In the genomic region with DNA sequence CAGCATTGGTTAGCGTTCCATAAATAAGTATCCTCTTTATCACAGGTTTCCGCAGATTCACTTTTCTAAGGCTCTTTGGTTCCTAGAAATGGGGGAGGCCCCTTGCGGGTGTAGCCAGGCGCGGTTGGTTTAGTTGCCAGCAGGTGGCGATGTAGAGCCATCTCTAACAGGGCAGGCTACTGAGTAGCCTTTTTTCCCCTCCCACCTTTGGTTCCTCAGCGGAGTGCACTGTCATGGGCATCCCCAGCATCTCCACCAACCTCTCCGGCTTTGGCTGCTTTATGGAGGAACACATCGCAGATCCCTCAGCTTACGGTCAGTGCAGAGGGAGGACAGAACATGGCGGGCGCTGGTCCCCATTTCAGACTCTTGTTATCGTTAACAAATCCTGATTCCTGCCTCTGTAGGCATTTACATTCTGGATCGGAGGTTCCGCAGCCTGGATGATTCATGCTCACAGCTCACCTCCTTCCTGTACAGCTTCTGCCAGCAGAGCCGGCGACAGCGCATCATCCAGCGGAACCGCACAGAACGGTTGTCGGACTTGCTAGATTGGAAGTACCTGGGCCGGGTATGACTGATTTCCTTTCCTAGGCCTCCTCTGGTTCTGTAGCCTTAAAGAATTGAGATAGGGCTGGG, we compare ENCODE assay signal across 1 mouse cellular context.
TF ChIP-seq lines count a peak whose summit lies in the region.

No protein-coding gene starts in this region.

TF ChIP-seq in MEL, 35 proteins besides CTCF, POLR2A, EP300 and RAD21:
- TF ChIP-seq SIN3A (IDR thresholded peaks at IDR 0.05; ENCODE audit: low read length): peak; percentile 30; the same call in 1 of the 2 replicates
- TF ChIP-seq HCFC1 (IDR thresholded peaks at IDR 0.05; ENCODE audit: low read depth, low read length): no peak
- TF ChIP-seq USF1 (IDR thresholded peaks at IDR 0.05; ENCODE audit: low read depth, low read length): no peak
- peak; percentile 70 for TF ChIP-seq ZC3H11A (IDR thresholded peaks at IDR 0.05; ENCODE audit: low read depth, low read length)
- peak; percentile 91 for TF ChIP-seq SMC3 (IDR thresholded peaks at IDR 0.05; ENCODE audit: low read depth, low read length)
- TF ChIP-seq MAZ (IDR thresholded peaks at IDR 0.05; ENCODE audit: low read depth, low read length): 0 out of 2 replicates have a peak, but pooled peaks have one; percentile 50
- TF ChIP-seq MXI1 (IDR thresholded peaks at IDR 0.05; ENCODE audit: low read depth, low read length): no peak
